Mouse (Mus musculus) kidney, postnatal 0 days (tissue): ENCODE measurements around the gene Mfap3. TPM values are rescaled to one million over a fixed set of nuclear protein-coding genes. Genes with fewer than 3 reads are reported as not detected.

ENCODE experiments used
- ATAC-seq: fragments of 200-750 bp; cut with Nextera tagmentation; replicated peaks from 2 replicates; pipeline ENCODE4 v1.8.0; 2017; ENCODE audit warnings: low read depth, moderate number of reproducible peaks, moderate TSS enrichment, moderate library complexity; ENCODE audit not compliant: low FRiP score
- DNase-seq: peaks from one replicate; pipeline ENCODE4 v3.0.0-alpha.2; 2016; ENCODE audit warnings: low spot score
- H3K27ac ChIP-seq: fragments of 300-500 bp; sonication (generic); 2 replicates; pipeline ENCODE4 v1.5.1; 2014; ENCODE audit warnings: mild to moderate bottlenecking
- H3K27me3 ChIP-seq: fragments of 300-500 bp; sonication (generic); 2 replicates; pipeline ENCODE4 v1.6.1; 2014; ENCODE audit warnings: low read length, mixed read lengths; ENCODE audit not compliant: insufficient read depth
- H3K36me3 ChIP-seq: fragments of 300-500 bp; sonication (generic); 2 replicates; pipeline ENCODE4 v1.6.1; 2014; ENCODE audit warnings: low read length, mixed read lengths; ENCODE audit not compliant: insufficient read depth
- H3K4me1 ChIP-seq: fragments of 300-500 bp; sonication (generic); replicated peaks from 2 replicates; pipeline ENCODE4 v1.6.1; 2014; ENCODE audit warnings: antibody characterized with exemption, low read length, mixed read lengths; ENCODE audit not compliant: insufficient read depth
- H3K4me2 ChIP-seq: fragments of 300-500 bp; sonication (generic); 2 replicates; pipeline ENCODE4 v1.6.1; 2014; ENCODE audit warnings: mild to moderate bottlenecking, low read length, moderate library complexity, mixed read lengths
- H3K4me3 ChIP-seq: fragments of 300-500 bp; sonication (generic); replicated peaks from 2 replicates; pipeline ENCODE4 v1.5.1; 2014; ENCODE audit warnings: low read depth, low read length
- H3K9ac ChIP-seq: fragments of 300-500 bp; sonication (generic); 2 replicates; pipeline ENCODE4 v1.6.1; 2014; ENCODE audit warnings: low read depth, low read length
- H3K9me3 ChIP-seq: fragments of 300-500 bp; sonication (generic); replicated peaks from 2 replicates; pipeline ENCODE4 v1.6.1; 2016; ENCODE audit warnings: low read length, inconsistent platforms, mixed read lengths
- CTCF ChIP-seq: IDR thresholded peaks from 2 replicates; pipeline ENCODE4 v1.5.1; 2016; ENCODE audit warnings: antibody characterized with exemption, low read depth, mild to moderate bottlenecking, moderate library complexity
- WGBS: fragments of 180-500 bp; shearing (Covaris S2); extraction: QIAGEN DNeasy Blood & Tissue Kit; methylation state at CpG from one replicate; pipeline ENCODE4 v1.1.7; 2014; 5-methylcytosine and 5-hydroxymethylcytosine counted together
- polyA plus RNA-seq: library from polyadenylated mRNA; unstranded; fragments of >200 nt; fragmentation: Nextera tagmentation; extraction: Ambion mirVana; gene quantifications from 2 replicates; pipeline ENCODE4 v1.2.1, GENCODE M21; 2015

Gene Mfap3
- polyA plus RNA-seq, 1 experiment from 2014 or later, result 47.3 TPM

DNA sequence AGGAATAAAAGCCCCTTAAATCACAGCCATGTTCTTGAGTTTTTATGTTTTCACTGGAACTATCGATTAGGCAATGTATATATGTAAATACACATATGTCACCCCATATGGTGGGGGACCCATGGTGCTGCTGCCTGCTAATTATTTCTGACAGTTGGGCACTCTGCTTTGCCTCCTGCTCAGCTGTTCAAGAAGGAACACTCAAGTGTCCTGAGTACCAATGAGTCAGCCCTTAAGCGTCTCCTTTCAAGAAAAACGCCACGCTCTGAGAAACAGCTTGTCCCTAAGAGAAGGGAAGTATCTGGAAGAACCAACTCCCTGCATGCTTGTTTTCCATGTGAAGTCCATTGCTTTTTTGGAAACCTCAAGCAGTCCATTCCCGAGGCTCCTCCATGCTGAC, 17.4 kb downstream of the Mfap3 start:
- no peak for TF ChIP-seq CTCF
- Histone ChIP-seq H3K36me3 (0 out of 2 replicates have a peak, but pooled peaks cover 7% of the 10 kb centered on the region), H3K4me2 (no peak overlapping the region), H3K27ac (no peak overlapping the region), H3K4me1 (no peaks in the 10 kb centered on the region), H3K9me3 (no peaks in the 10 kb centered on the region), H3K9ac (no peak overlapping the region), H3K4me3 (no peak overlapping the region), H3K27me3 (no peaks in the 10 kb centered on the region)
- WGBS, result 94% methylated on average over 5 of the region's 5 CpGs
- DNase-seq (no peak), ATAC-seq (no peak)

GRCm38 (mm10) chr11:57539841-57540418, 21.5 kb downstream of the Mfap3 start:
- Histone ChIP-seq H3K9me3 (no peaks in the 10 kb centered on the region), H3K27me3 (no peaks in the 10 kb centered on the region), H3K9ac (no peak overlapping the region), H3K27ac (no peak overlapping the region), H3K36me3 (no peaks in the 10 kb centered on the region), H3K4me3 (no peak overlapping the region), H3K4me2 (no peak overlapping the region), H3K4me1 (no peaks in the 10 kb centered on the region)
- no peak for TF ChIP-seq CTCF
- 79% methylated on average over 5 of the region's 5 CpGs for WGBS
- no peak for DNase-seq
- ATAC-seq, result no peak

- ATAC-seq (no peak), DNase-seq (no peak)
- Histone ChIP-seq H3K4me3 (no peak overlapping the region), H3K36me3 (no peaks in the 10 kb centered on the region), H3K9me3 (no peaks in the 10 kb centered on the region), H3K4me2 (no peak overlapping the region), H3K27ac (no peak overlapping the region), H3K27me3 (no peaks in the 10 kb centered on the region), H3K9ac (no peak overlapping the region), H3K4me1 (no peaks in the 10 kb centered on the region)
- 88% methylated on average over 2 of the region's 2 CpGs for WGBS
- TF ChIP-seq CTCF, result no peak
Observed at GRCm38 (mm10) chr11:57540681-57541080, 22.2 kb downstream of the Mfap3 start.

GRCm38 (mm10) chr11:57548618-57549550, 30.4 kb downstream of the Mfap3 start:
- DNase-seq, result peak; percentile 91
- peak overlapping the region; percentile 21 for H3K4me2 ChIP-seq
- H3K4me1 ChIP-seq, result no peaks in the 10 kb centered on the region
- H3K9me3 ChIP-seq, result no peaks in the 10 kb centered on the region
- no peak overlapping the region for H3K9ac ChIP-seq
- H3K4me3 ChIP-seq, result no peak overlapping the region
- H3K36me3 ChIP-seq, result no peaks in the 10 kb centered on the region
- no peaks in the 10 kb centered on the region for H3K27me3 ChIP-seq
- 35% methylated on average over 18 of the region's 18 CpGs for WGBS
- peak; percentile 71; the same call in 1 of the 2 replicates for ATAC-seq
- TF ChIP-seq CTCF, result peak; percentile 98
- H3K27ac ChIP-seq, result no peak overlapping the region

DNA sequence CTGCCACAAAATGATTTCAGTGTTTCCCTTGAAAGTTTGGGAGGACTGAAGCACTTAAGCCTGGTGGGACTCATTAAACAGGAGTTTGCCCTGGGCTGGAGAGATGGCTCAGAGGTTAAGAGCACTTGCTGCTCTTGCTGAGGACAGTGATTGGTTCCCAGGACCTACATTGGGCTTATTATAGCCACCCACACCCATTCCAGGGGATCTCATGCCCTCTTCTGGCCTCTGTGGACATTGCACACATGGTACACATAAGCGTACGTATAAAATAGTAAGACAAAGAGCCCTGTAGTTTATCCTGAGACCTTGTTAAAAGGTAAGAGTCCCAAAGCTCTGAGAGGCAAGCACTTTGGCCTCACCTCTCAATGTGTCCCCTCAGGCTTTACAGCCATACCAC, 31.8 kb downstream of the Mfap3 start:
- no peak for ATAC-seq
- Histone ChIP-seq H3K27me3 (no peaks in the 10 kb centered on the region), H3K4me1 (no peaks in the 10 kb centered on the region), H3K9ac (no peak overlapping the region), H3K9me3 (no peaks in the 10 kb centered on the region), H3K36me3 (no peaks in the 10 kb centered on the region), H3K27ac (no peak overlapping the region), H3K4me2 (no peak overlapping the region), H3K4me3 (no peak overlapping the region)
- WGBS, result 92% methylated on average over 2 of the region's 2 CpGs
- no peak for DNase-seq
- TF ChIP-seq CTCF, result peak; percentile 39; the same call in 1 of the 2 replicates

DNA sequence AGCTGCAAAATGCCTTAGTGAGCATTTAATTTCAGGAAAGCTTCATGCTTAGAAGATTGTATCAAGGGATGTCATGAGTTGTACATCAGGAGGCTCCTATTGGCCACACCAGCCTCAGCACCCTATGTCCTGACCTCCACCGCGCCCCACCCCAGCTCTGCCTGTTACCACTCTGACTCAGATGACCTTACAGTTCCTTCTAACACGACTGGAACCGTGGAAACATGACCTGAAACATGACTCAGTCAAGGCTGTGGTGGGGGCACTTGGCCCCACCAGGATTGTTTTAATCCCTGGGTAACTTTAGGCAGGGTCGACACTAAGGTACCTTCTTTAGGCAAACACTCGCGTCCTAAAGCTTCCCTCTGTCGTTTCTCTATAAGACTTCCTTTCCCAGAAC, 32.6 kb downstream of the Mfap3 start:
- 82% methylated on average over 8 of the region's 8 CpGs for WGBS
- no peak overlapping the region for H3K27ac ChIP-seq
- no peak overlapping the region for H3K4me3 ChIP-seq
- H3K36me3 ChIP-seq, result no peaks in the 10 kb centered on the region
- H3K4me1 ChIP-seq, result no peaks in the 10 kb centered on the region
- no peak overlapping the region for H3K4me2 ChIP-seq
- ATAC-seq (no peak), DNase-seq (no peak)
- H3K9me3 ChIP-seq, result no peaks in the 10 kb centered on the region
- H3K27me3 ChIP-seq, result no peaks in the 10 kb centered on the region
- TF ChIP-seq CTCF, result no peak
- H3K9ac ChIP-seq, result no peak overlapping the region
